Mouse (Mus musculus) layer of hippocampus, postnatal 10 days (tissue): ENCODE data around the gene Dvl2. TPM values are rescaled to one million over a fixed set of nuclear protein-coding genes. Genes with fewer than 3 reads are reported as not detected.
A peak's percentile ranks its signal among the peaks of the same experiment; 100 is the strongest.

Source experiments
- DNase-seq, 2 experiments: peaks; one replicate each; pipeline ENCODE4 v3.0.0; 2021; ENCODE audit warnings: low spot score in 2 of 2
- total RNA-seq, 2 experiments: library from RNA; stranded (reverse); gene quantifications; 2 replicates each; pipeline ENCODE4 v1.2.3; 2021

The Dvl2 gene
- total RNA-seq, 2 experiments from 2014 or later = 26.1 to 38.9 TPM

GRCm38 (mm10) chr11:69981141-69981762 is 19.1 kb upstream of the Dvl2 start, which contains the start of gene Ctdnep1:
Gene Ctdnep1 (plus strand): TSS chr11:69981156.
- DNase-seq = no peak

- no peak for DNase-seq
Observed at GRCm38 (mm10) chr11:69982225-69982624, 18.2 kb upstream of the Dvl2 start, which contains the start of gene Elp5. Gene Elp5 (minus strand): TSS chr11:69982517.

DNA sequence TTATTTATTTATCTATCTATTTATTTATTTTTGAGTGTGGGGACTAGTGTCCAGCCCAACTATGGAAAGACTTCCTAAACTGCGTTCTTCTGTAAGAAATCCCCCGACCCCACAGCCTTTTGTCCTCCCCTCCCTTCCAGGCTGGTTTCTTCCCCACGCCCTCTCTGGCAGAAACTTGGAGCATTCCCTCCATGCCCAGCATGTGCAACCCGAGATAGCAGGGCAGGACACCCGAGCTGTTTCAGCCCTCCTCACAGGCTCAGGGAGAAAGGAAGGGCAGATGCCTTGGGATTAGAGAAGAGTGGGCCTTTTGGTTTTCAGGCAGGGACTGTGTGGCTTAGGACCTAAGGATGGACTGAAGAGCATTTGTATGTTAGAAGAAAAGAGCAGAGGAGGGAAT is 17.5 kb upstream of the Dvl2 start:
- DNase-seq = no peak

- DNase-seq = no peak
Observed at GRCm38 (mm10) chr11:69983377-69983776, 17.0 kb upstream of the Dvl2 start.

GRCm38 (mm10) chr11:69984431-69984830 is 16.0 kb upstream of the Dvl2 start:
- DNase-seq = no peak

DNA sequence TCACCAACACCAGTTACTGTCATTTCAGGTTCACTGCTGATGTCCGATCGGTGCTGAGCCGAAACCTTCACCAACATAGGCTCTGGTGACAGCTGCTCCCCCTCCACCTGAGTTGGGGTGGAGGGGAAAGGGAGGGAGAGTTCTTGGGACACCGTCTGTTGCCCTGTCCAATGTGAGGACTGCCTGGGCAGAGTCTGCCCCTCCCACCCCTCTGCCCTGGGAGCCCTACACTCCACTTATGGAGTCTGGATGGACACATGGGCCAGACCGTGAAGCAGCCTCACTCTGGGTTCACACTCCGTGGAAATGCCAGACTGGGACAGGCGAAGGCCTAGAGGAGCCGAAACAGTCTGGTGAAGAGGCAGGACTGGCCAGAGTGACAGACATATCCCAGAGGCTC is 10.4 kb upstream of the Dvl2 start:
- DNase-seq = no peak

GRCm38 (mm10) chr11:69990850-69991691 is 9.3 kb upstream of the Dvl2 start, which contains the start of gene Gabarap:
Gene Gabarap (plus strand): TSS chr11:69991143.
- DNase-seq = peak; percentile 97

GRCm38 (mm10) chr11:69991711-69992110 is 8.7 kb upstream of the Dvl2 start:
- DNase-seq = no peak

GRCm38 (mm10) chr11:69992396-69992795 is 8.0 kb upstream of the Dvl2 start:
- no peak for DNase-seq

GRCm38 (mm10) chr11:69992932-69993331 is 7.5 kb upstream of the Dvl2 start:
- no peak for DNase-seq

DNA sequence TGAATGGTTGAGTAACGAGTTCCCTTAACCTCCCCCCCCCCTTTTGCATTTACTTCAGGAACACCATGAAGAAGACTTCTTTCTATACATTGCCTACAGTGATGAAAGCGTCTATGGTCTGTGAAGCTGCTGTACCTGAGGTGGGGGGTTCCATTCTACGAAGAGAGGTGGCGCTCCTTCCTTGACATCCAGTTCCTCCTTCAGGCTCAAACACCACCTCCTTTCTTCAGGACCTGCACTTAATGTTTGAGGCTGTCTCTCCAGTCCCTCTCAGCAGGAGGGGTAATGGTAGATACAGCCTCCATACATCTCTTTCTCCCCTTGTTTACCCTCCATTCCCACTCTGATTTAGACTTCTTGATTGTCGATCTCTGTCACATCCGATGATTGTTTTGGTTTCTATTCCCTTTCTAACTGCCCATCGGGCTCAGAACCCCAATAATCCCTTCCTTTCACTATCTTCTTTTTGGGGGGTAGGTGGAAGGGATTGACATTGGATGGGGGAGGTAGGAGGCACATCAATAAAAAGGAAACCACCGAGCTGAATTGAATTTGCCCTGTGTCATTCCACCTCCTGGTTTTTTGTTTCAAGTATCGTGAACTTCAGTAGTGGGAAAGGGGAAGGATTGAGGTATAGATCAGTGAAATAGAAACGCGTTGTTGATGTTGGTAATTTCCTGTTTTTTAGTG is 5.8 kb upstream of the Dvl2 start:
- no peak for DNase-seq

DNA sequence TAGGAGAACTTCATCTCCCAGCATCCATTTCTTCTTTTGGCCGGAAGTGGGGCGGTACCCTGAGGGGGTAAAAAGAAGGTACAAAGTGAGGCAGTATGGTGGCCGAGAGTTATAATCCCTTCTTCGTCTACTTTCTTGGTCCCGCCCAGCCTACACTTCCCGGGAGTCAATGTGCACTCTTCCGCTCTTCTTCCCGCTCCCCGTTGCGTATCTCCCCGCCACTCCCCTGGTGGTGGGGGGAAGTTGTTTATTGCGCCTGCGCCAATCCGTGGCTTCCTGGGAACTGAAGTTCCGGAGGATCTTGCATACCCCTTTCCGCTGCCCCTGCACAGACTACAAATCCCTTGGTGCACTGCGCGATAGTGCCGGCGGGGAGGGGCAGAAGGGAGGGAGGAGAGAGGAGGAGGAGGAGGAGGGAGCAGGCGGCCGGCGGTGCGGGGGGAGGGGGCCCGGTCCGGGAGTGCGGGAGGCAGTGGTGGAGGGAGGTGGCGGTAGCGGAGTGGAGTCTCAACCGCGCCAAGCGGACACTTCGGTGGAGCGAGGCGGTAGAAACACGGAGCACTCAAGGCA is 4.9 kb upstream of the Dvl2 start, which contains the start of gene Phf23:
Phf23 (plus strand) TSS at position 387 of the 570 bp plus-strand sequence.
- peak; percentile 97 for DNase-seq

GRCm38 (mm10) chr11:69996161-69997061 is 4.0 kb upstream of the Dvl2 start:
- DNase-seq = peak in 1 of 2 experiments; percentile 59

DNA sequence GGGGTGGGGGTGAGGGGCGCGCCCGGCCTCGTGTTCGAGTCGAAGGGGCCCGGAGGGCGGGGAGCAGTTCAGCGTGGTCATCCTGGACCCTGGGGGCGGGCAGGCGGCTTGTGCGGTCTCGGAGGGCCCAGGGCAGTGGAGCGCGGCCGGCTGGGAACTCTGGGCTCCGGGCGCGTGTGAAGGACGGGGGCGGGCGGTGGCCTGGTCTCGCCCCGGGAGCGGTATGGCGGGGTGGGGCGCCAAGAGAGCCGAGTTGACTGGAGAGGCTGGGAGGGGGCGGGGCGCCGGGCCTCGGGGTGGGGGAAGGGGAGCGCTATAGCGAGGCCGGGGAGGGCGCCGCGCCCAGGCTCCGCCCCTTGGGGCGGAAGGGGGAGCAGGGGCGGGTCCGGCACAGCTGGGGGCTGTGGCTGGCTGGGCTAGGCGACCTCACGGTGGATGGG is 3.3 kb upstream of the Dvl2 start:
- peak; percentile 69 to 81 for DNase-seq

DNA sequence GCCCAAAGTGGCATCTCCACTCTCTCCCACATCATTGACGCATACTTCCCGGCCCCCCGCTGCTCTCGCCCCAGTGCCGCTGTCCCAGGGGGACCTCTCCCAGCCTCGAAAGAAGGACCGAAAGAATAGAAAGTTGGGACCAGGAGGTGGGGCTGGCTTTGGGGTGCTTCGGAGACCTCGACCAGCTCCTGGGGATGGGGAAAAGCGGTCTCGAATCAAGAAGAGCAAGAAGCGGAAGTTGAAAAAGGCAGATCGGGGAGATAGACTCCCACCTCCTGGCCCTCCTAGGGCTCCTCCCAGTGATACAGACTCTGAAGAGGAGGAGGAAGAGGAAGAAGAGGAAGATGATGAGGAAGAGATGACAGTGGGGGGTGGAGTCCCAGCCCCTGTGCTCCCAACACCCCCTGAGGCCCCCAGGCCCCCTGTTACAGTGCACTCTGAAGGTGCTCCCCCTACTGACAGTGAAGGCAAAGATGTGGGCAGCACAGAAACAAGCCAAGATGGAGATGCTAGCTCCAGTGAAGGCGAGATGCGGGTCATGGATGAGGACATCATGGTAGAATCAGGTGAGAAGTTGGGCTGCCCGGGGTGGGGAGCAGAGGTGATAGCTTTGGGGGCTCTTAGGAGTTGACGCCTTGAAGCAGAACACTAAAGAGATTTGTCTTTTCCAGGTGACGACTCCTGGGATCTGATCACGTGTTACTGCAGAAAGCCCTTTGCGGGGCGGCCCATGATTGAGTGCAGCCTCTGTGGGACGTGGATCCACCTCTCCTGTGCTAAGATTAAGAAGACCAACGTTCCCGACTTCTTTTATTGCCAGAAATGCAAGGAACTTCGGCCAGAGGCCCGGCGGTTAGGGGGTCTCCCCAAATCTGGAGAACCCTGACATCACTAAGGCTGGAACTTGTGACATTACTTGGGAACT is 1.6 kb upstream of the Dvl2 start:
- no peak for DNase-seq

- no peak for DNase-seq
Observed at GRCm38 (mm10) chr11:69999666-70000065, 729 bp upstream of the Dvl2 start.

- DNase-seq = no peak
Observed at GRCm38 (mm10) chr11:70001159-70001558, 764 bp downstream of the Dvl2 start.

- peak in 1 of 2 experiments; percentile 57 for DNase-seq
Observed at GRCm38 (mm10) chr11:70001865-70002264, 1.5 kb downstream of the Dvl2 start.

- DNase-seq = no peak
Observed at GRCm38 (mm10) chr11:70002471-70002870, 2.1 kb downstream of the Dvl2 start.
